Comparison of ENCODE assay signal across 22 mouse cellular contexts in genomic region chr14:100529758-100530157, GRCm38 (mm10).
"Had no signal": no experiment of that assay in that cellular context is flagged by ENCODE, and none has a peak within 500 bp of the region (broad histone marks: within the 10 kb centered on the region; RNA-seq: fewer than 3 reads in every experiment).

No protein-coding gene starts in this region.

- H3K4me3 ChIP-seq: limb, embryonic 12.5 days; limb, embryonic 15.5 days; liver, embryonic 15.5 days; midbrain, embryonic 13.5 days; myocyte; neural tube, embryonic 13.5 days had no signal

- H3K4me1 ChIP-seq: limb, embryonic 12.5 days; limb, embryonic 15.5 days; liver, embryonic 15.5 days; midbrain, embryonic 13.5 days; neural tube, embryonic 13.5 days had no signal

- H3K4me2 ChIP-seq: limb, embryonic 12.5 days; limb, embryonic 15.5 days; liver, embryonic 15.5 days; midbrain, embryonic 13.5 days; neural tube, embryonic 13.5 days had no signal

- H3K9ac ChIP-seq: limb, embryonic 12.5 days; limb, embryonic 15.5 days; liver, embryonic 15.5 days; midbrain, embryonic 13.5 days; neural tube, embryonic 13.5 days had no signal

- ATAC-seq: hindbrain, postnatal 0 days; inflammation-experienced regulatory T-cells, adult 6 months; midbrain, embryonic 13.5 days; midbrain, embryonic 16.5 days had no signal

- H3K27ac ChIP-seq: hindbrain, postnatal 0 days; limb, embryonic 12.5 days; limb, embryonic 15.5 days; liver, embryonic 15.5 days; macrophage; midbrain, embryonic 13.5 days; neural tube, embryonic 13.5 days had no signal

- DNase-seq: kidney, adult 18-20 months; kidney, adult 9 months; kidney, postnatal 14 days; kidney, postnatal 4 days; left cerebral cortex, postnatal 4 days; lung, adult 18-20 months; retina, postnatal 1 day; right cerebral cortex, postnatal 25 days; spleen, adult 18-20 months; thymus, adult 2 months; thymus, postnatal 14 days; thymus, postnatal 4 days had no signal

- H3K9me3 ChIP-seq: limb, embryonic 12.5 days; limb, embryonic 15.5 days; liver, embryonic 15.5 days; midbrain, embryonic 13.5 days; neural tube, embryonic 13.5 days had no signal

- H3K27me3 ChIP-seq: limb, embryonic 12.5 days; limb, embryonic 15.5 days; liver, embryonic 15.5 days; midbrain, embryonic 13.5 days; neural tube, embryonic 13.5 days had no signal

- H3K36me3 ChIP-seq: limb, embryonic 12.5 days; limb, embryonic 15.5 days; liver, embryonic 15.5 days; midbrain, embryonic 13.5 days; neural tube, embryonic 13.5 days had no signal
